Mouse (Mus musculus): ENCODE measurements at regions not wholly inside any gene's neighbourhood (a gene's known extent, or its start where the extent isn't known, plus 50 kb on each side); places are given as distances from the start of the nearest gene placed in this dataset.

DNA sequence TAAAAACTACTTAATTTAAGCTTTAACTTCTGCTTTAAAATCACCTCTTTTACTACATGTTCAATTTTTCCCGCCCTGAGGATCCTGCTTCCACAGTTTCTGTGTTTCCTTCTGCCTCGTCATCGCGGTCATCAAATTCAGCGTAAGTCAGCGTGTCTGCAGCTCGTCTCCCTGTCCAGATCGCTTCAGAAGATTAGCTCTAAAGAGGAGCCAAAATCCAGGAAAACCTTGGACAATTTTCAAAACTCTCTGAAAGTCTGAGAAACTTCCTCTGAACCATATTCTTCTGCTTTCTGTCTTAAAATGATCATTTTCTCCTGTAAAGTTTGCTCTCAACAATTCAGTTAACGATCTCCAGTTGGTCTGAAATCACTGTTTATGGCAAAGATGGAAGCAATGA lies 196.2 kb upstream of the Speer4f2 start:
- no peak for TF ChIP-seq CTCF (IDR thresholded peaks at IDR 0.05; ENCODE audit: low read depth)
- no peak for TF ChIP-seq EP300 (IDR thresholded peaks at IDR 0.05; ENCODE audit: low read depth)
